Mouse (Mus musculus) cerebellum, postnatal 4 days (tissue): ENCODE results near the gene Col23a1.

Source experiments
- DNase-seq, 2 experiments: peaks; one replicate each; pipeline ENCODE4 v3.0.0; 2022; ENCODE audit warnings: low spot score in 2 of 2, mixed read lengths in 1 of 2

The Col23a1 gene

GRCm38 (mm10) chr11:51430180-51430578 is 140.5 kb downstream of the Col23a1 start:
- no peak for DNase-seq

GRCm38 (mm10) chr11:51431287-51431686 is 141.6 kb downstream of the Col23a1 start:
- no peak for DNase-seq

GRCm38 (mm10) chr11:51431968-51432367 is 142.2 kb downstream of the Col23a1 start:
- DNase-seq = no peak

DNA sequence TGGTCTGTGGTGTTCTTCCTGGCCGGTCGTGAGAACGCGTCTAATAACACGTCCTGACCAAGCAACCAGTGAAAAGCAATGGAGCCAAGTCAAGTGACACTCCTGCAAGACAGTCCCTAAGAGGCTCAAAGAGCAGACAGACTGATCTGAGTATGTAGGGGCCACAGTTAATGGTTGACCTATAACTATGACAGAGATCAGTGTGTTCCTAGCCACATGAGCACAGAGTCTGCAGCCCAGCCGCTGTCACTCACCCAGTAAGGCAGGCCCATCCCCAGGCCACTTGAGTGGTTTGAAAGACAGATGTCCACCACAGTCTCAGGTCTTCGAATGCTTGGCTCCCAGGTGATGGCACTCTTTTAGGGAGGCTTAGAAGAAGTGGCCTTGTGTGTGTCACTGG is 152.3 kb downstream of the Col23a1 start:
- no peak for DNase-seq

GRCm38 (mm10) chr11:51442599-51442998 is 152.9 kb downstream of the Col23a1 start:
- DNase-seq = no peak

DNA sequence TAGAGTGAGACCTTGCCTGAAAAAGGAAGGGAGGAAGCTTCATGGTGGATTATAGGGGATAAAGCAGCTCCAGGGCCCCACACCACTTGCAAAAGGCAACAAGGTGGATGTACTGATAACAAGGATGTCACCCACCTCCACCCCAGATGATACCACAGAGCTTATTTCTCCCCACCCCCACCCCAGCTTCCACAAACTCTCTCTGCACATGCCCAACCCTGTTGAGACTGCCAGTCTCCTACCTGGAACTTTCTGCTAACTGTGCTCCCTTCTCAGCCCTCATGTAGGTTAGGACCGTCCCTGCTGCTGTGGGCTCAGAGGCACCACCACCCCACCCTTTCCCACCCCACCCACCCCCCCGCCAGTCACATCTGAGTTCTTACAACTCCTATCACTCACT is 154.1 kb downstream of the Col23a1 start:
- no peak for DNase-seq

GRCm38 (mm10) chr11:51444649-51445048 is 154.9 kb downstream of the Col23a1 start:
- DNase-seq = no peak

GRCm38 (mm10) chr11:51446711-51447425 is 157.1 kb downstream of the Col23a1 start:
- DNase-seq = peak in 1 of 2 experiments; percentile 50

GRCm38 (mm10) chr11:51448256-51448655 is 158.5 kb downstream of the Col23a1 start:
- DNase-seq = no peak

DNA sequence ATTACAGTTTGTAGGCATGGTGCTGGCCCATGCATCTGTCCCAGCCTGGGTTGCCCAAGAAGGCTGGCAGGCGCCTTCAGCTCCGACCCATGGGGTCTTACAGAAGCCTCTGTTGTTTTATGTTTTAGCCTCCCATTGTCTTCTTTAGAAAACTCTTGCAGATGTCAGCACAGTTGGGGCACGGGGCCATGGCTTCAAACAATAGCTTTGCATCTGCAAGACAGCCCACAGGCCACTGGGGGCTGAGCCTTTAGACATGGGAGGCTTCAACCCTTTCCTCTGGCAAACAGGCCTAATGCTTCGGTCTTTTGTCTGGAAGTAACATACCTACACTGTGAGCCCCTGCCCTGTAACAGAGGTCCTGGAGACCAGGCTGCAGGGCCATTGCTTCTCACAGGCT is 159.0 kb downstream of the Col23a1 start:
- no peak for DNase-seq

DNA sequence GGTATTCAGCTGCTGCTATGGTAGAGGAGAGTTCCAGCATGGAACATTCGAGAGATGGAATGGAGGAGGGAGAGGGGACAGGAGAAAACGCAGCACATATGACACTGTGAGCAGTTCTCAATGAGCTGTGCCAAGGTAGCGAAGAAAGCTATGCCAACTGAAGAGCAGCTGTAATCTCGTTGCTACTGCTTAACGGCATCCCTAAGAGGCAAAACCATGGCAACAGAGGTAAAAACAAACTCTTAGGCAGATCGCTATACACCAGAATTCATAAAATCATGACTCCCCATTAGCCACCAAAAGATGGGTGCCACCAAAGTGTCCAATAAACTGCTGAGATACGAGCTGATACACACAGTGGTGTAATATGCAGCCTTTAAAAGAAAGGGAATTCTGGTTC is 160.2 kb downstream of the Col23a1 start:
- no peak for DNase-seq

GRCm38 (mm10) chr11:51451281-51451680 is 161.6 kb downstream of the Col23a1 start:
- DNase-seq = peak in 1 of 2 experiments; percentile 39

DNA sequence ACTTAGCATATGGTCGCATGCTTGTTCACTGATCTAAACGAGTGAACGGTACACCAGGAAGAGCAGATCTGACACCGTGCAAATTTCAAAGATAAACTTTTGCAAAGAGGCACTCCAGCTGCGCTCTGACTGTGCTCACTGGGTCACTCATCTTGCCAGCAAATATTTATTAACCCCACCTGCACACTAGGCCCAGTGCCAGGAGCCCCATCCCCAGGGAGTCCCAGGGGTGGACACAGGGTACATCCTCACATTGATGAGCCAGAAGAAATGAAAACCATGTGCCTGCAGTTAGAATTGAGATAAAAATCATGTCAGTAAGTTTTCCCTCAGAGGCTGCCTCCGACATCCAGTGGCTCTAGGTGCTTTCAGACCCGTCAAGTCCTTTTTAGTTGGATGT is 162.2 kb downstream of the Col23a1 start:
- peak in 1 of 2 experiments; percentile 27 for DNase-seq

GRCm38 (mm10) chr11:51453742-51454141 is 164.0 kb downstream of the Col23a1 start:
- no peak for DNase-seq

DNA sequence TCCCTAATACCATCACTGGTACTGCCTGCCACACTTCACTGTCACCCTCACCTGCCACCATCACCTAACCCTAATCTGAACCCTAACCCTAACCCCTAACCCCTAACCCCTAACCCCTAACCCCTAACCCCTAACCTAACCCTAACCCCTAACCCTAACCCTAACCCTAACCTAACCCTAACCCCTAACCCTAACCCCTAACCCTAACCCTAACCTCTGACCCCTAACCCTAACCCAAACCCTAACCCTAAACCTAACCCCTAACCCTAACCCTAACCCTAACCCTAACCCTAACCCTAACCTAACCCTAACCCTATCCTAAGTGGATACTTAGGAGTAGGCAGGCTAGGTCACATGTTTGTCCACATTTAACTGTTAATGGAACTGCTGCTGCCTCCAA is 165.8 kb downstream of the Col23a1 start:
- DNase-seq = no peak

DNA sequence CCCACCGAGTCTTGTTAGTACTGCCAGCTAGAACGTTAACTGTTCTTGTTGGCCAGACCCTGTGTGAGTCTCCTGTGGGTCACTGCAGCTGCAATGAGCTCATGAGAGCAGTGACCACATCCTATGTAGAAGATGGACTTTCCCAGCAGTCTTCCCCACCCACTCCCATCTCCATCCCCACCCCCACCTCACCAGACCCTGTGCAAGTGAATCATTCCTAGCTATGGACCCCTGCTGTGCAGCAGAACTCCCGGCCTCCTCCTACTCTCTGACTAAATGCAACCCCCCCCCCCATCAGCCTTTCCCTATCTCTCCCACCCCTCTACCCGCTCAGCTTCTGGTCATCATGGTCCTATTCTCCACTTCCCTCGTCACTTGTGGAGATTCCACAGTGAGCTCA is 167.9 kb downstream of the Col23a1 start:
- no peak for DNase-seq

DNA sequence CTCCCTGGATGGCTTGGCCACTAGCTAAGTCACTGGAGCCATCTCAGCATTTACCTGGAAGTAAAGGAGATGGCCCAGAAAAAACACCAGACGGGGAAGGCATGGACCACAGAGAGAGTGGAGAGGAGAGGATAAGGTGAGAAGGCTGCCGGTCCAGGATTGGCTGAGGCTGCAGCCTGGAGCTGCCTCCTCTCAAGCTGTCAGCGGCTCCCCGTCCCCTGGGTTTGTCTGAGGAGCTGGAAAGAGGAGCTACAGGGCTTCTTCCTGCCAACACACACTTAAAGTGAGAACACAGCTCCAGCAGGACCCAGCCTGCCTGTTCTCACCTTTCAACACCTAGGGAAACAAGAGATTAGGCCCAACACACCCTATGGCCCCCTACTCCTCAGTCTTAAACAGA is 168.9 kb downstream of the Col23a1 start:
- no peak for DNase-seq

- peak in 1 of 2 experiments; percentile 53 for DNase-seq
Measured at GRCm38 (mm10) chr11:51459569-51460043, 169.9 kb downstream of the Col23a1 start.

GRCm38 (mm10) chr11:51468737-51469136 is 179.0 kb downstream of the Col23a1 start:
- DNase-seq = no peak

GRCm38 (mm10) chr11:51469341-51469831 is 179.7 kb downstream of the Col23a1 start:
- no peak for DNase-seq

DNA sequence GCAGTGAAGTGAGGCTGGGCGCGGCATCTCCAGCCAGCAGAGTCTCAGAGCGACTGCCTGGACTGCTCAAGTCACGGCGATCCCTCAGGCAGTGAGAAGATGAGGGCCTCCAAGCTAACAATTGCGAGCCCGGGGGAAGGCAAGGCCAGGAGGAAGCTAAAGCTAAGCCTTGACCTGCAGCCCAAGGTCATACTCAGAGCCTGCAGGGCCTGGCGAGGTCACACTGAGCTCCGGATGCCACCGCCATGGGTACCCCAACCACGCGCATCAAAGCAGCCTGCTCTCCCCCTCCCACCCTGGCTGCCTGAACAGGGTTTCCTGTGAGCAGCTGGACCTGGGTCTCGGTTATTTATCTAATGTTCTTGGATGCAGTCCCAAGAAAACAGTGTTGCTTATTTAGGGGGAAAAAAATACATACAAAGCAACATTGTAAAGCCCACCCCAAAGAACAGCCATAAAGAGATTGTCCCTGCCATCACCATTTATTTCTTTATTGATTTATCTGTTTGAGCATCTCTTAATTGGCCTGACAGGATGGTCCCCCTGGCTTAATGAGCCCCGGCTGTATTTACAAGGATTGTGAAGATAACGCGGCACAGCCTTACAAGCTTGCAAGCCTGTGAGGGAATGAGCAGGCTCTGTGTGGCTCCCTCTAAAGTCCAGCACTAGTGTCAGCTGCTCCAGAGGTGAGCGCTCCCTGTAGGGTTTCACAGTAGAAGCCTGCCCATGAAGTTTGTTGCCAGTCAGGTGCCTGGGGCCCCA is 180.8 kb downstream of the Col23a1 start:
- no peak for DNase-seq

GRCm38 (mm10) chr11:51473686-51474085 is 184.0 kb downstream of the Col23a1 start:
- DNase-seq = no peak

- DNase-seq = no peak
Measured at GRCm38 (mm10) chr11:51476543-51476942, 186.8 kb downstream of the Col23a1 start.
